Mouse (Mus musculus): Measurements from ENCODE around the gene Cog3. TPM values are rescaled to one million over a fixed set of nuclear protein-coding genes. Genes with fewer than 3 reads are reported as not detected.
A peak's percentile ranks its signal among the peaks of the same experiment; 100 is the strongest.
"Not testable (repeated sequence)": the region's sequence is repeated elsewhere in the genome, so short reads cannot be mapped to it uniquely, and the experiment has no call there.

Cog3 gene
- total RNA-seq (2021), result 10 to 100 TPM; 22.2 to 24.9 TPM

DNA sequence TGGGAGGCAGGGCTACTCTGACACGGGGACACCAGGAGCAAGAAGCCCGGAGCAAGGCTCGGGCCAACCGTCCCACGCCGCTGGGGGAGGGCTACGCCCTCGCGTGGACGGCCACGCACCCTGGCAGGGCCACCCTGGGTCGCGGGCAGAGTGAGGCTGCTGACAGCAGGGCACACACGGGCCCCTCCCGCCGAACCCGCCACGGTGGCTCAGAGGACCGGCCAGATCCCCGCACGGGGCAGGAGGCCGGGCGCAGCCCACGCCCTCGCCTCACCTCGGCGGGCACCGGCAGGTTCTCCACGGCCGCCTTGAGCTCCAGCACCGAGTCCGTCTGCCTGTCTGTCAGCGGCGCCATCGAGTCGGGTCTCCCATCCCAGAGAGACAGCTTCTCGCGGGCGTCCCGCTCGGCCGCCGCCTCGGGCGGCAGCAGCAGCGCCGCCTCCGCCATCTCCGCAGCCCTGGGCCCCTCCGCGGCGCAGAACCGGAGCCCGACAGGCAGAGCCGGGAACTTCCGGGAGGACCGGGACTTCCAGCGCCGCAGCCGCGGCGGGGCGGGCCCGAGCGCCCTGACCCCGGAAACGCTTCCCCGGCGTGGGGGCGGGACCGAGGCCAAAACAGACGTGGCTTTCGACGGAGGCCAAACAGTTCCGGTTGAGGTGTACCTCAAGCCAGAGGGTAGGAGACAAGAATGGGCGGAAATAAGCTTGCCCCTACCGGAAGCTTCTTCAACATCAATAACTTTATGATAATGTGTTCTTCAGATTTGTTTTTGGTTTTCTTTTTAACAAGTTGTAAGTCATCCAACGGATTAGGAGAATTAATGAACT lies at the start of gene Cog3:
Cog3 (minus strand) TSS at position 527 of the 827 bp plus-strand sequence.
- peak; percentile 96 to 98 for DNase-seq (ENCODE audit: low spot score in 2 of 2)
- intact Hi-C loops (cut with DNase I), result no loop called here

DNA sequence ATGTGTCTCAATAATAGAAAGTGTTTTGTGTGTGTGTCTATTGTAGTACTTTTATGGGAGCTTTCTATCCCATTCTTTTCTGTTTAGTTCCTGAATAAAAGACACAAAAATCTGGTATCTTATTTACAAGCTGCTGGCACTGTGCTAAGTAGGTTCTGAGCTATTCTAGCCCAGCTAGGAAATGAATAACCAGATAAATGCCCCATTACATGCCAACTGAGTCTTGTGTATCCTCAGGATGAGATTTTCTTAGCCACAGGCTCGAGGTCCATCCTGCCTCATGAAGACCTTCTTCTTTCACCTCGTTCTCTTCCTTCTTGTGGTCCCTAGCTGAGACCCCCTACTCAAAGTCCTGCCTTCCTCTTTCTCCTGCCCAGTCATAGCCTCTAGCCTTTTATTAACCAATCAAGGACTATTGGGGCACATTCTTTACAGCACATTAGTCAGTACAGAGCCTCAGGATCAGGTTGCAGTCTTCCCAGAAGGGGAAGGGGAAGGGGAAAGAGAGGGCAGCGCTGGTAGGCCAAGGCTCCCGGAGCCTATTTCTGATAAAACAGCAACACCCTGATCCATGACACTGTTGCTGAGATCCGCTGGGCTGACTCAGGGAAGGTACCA lies 43.6 kb upstream of the Cog3 start:
- DNase-seq (ENCODE audit: low spot score in 2 of 2), result no peak
- intact Hi-C loops (cut with DNase I), result no loop called here

DNA sequence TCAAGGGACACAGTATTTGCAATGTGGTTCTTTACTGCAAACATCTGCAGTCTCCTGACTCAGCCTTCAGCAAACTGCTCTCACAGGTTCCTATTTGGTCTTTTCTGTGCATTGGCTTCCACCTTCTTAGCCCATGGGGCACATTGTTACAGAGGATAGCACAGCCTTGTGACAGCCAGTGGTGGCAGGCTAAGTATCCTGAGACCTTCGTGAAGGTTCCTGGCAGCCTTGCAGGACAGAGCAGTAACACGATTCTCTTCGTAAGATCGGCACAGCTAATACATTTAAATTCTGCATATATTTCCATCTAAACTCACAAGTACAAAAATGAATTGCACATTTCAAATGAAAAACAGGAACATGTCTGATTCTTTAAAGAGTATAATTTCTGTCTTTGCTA lies 41.6 kb upstream of the Cog3 start:
- intact Hi-C loops (cut with DNase I), result no loop called here
- DNase-seq (ENCODE audit: low spot score in 2 of 2), result no peak

DNA sequence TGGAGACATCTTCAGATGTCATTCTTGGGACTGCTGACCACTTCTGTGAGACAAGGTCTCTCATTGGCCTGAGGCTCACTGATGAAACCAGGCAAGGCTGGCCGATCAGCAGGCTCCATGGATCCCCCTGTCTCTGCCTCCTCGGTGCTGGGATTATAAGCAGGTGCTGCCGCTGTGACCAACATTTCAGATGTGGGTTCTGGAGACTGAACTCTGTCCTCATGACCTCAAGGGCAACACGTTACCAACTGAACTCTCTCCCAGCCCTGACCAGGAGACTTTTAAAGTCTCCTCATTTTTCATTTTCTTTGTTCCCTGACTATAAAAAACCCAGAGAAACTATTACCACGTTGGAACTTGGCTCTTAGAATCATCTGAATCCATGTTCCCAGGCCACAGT lies 40.4 kb upstream of the Cog3 start:
- intact Hi-C loops (cut with DNase I), result no loop called here

DNA sequence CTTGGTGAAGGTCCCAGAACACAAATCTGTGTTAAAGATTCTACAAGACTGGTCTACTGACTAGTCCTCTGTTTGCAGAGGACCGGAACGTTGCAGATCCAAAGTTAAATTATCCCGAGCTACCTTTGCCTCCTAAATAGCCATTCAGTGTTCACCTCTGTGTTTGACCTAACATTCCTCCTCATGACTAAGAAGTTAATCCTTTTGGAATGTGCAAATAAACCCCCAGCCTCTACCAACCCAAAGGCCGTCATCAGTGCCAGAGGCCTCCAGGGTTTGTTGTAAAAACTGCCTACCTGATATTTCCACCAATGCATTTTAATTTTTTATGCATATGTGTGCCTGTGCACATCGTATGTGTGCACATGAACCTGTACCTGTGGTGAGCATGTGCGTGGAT lies 40.0 kb upstream of the Cog3 start:
- intact Hi-C loops (cut with DNase I), result no loop called here
- no peak for DNase-seq (ENCODE audit: low spot score in 2 of 2)

More for the DNA sequence above, 40.4 kb upstream of the Cog3 start:
- no peak for DNase-seq (ENCODE audit: low spot score in 2 of 2)

DNA sequence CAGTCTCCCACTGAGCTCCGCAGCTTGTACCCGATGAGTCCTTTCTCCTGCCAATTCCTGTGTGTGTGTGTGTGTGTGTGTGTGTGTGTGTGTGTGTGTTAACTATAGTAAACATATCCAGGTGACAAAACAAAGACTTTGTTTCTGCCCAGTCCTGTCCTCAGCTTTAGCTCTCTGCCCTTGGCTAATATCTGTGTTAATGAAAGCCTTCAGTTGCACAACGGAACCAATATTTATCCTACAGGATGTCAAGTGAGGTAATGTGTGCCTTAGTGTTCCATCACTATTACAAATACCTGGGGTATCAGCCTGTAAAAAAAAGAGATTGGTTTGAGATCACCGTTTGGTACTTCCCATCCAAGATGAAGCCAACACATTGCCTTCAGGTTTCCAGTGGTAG lies 38.8 kb upstream of the Cog3 start:
- intact Hi-C loops (cut with DNase I), result no loop called here
- no peak for DNase-seq (ENCODE audit: low spot score in 2 of 2)

DNA sequence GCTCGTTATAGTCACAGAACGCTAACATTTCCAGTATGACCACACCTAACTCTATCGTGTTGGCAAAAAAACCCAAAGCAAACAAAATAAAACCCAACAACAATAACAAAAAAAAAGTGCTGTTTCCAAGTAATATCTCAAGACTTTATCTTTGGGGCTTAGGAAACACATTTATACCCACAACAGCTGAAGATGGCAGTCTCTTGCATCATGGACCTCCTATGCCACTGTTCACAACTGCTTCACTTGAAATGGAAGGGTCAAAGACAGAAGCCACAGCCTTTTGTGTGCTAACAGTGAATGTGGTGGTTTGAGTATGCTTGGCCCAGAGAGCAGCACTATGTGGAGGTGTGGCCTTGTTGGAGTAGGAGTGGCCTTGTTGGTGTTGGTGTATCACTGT lies 37.1 kb upstream of the Cog3 start:
- intact Hi-C loops (cut with DNase I), result no loop called here
- DNase-seq (ENCODE audit: low spot score in 2 of 2), result no peak

DNA sequence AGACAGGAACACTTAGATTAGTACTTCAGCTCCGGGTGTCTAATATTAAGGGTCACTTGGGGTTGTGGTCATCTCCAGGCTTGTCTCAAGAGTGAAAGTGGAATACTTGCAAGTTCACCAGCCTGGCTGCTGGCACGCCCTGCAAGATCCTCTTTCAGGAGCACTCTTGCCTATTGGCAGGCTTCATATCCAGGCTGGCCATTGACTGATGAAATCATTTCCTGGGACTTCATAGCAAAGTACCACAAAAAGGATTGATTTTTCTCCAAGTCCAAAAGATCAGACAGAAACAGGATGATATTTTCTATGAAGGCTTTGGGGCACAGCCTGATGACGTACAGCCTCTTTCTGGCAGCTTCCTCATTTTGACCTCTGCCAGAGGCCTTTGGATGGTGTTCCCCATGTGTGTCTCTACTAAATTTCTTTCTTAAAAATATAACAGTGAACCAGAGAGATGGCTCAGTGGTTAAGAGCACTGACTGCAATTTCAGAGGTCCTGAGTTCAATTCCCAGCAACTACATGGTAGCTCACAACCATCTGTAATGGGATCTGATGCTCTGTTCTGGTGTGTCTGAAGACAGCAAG lies 36.2 kb upstream of the Cog3 start:
- intact Hi-C loops (cut with DNase I), result no loop called here

DNA sequence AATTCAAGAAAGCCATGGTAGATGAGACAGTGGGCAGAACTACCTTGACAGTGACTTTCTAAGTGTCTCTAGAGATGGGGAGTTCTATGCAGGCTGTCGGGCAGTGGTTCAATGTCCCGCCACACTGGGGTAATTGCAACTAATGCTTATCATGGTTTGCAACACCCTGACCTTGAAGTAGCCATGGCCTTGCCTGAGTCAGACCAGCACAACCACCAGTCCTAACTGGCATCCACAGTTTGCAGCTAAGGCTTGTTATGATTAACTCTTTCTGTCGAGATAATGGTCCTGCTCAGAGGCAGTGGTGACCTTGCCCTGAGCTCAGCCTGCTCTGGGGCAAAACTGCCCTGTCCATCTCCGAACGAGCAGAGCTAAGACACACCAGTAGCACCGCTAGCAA lies 35.0 kb upstream of the Cog3 start:
- intact Hi-C loops (cut with DNase I), result no loop called here
- DNase-seq (ENCODE audit: low spot score in 2 of 2), result no peak

More for the DNA sequence above, 36.2 kb upstream of the Cog3 start:
- no peak for DNase-seq (ENCODE audit: low spot score in 2 of 2)

DNA sequence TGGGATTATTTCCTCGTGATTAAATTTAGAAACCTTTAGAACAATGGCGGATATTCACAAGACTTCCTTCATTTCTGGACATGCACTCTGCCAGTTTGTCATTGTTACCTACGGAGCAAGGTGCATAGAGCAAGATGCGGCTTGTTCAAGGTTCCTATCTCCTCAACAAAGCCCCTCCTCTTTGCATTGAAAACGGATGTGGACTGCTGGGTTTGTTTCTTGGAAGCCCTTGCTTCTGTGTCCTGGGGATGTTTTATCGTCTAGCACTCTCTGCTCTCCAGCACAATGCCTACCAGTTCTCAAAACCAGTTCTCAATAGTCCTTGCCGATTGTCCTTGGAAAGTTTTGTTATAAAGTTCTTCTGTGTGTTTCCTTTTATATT lies 33.5 kb upstream of the Cog3 start:
- intact Hi-C loops (cut with DNase I), result loop anchor here (1.0 kb wide), 1 partner anchor 41 kb away; no protein-coding TSS in a partner anchor
- no peak for DNase-seq (ENCODE audit: low spot score in 2 of 2)

DNA sequence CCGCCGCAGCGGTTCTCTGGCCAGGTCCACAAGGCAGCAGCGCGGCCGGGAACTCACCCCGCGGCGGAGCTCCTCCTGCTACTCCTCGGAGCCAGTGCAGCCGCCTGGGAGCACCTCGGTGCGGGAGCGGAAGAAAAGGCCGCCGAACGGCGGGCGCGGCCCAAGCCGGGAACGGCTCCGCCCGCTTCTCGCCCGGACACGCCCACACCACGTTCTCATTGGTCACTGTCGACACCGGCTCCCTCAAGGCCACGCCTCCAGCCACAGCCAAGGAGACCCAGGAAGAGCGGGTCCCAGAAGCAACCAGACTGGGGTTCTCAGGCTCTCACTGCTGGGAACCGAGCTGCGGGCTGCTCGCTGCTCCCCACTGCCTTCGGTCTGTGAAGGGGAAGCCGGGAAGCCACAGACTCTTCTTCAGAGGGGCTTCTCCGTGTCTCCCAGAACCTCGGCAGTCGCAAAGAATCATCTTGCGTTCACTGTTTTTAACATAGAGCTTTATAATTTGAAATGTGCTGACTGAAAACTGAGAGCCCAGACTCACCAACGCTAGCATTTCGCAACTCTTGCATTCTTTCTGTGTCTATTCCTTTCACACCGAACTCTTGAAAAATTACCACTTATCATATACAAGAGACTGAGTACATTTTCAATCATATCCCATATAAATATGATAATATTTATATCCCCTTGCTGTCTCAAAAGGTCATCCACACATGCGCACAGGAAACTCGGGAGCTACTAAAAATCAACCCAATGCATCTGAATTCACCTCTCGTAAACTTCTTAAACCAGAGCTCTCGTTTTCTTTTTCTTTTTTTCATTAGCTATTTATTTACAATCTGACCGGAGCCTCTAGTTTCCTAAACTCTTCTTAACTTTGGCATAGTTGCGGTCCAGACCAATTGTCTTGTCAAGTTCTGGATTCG lies 32.8 kb upstream of the Cog3 start, which contains the start of gene Slc25a30:
Slc25a30 (minus strand) TSS at position 170 of the 926 bp plus-strand sequence.
- peak; percentile 96 to 98 for DNase-seq (ENCODE audit: low spot score in 2 of 2)
- intact Hi-C loops (cut with DNase I), result loop anchor here (1.0 kb wide), 1 partner anchor 41 kb away; no protein-coding TSS in a partner anchor

DNA sequence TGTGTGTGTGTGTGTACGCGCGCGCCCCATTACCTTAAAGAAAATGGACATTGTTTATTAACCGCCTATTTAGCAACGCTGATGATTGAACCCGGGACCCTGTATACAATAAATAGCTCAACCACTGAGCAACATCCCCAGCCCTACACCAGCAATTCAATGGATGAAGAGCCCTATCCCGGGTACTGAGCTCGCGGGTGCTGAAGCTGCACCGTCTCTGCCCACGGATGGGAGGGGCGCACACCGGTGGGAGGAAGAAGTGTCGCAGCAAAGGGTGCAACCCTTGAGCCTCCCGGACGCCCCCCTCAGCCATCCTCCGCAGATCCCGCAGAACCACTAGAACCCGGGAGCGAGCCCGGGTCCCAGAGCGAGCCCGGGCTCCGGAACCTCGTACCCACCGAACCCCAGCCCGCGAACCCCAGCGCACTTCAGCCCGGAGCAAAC lies 32.1 kb upstream of the Cog3 start:
- peak; percentile 57 to 58 for DNase-seq (ENCODE audit: low spot score in 2 of 2)
- intact Hi-C loops (cut with DNase I), result no loop called here

DNA sequence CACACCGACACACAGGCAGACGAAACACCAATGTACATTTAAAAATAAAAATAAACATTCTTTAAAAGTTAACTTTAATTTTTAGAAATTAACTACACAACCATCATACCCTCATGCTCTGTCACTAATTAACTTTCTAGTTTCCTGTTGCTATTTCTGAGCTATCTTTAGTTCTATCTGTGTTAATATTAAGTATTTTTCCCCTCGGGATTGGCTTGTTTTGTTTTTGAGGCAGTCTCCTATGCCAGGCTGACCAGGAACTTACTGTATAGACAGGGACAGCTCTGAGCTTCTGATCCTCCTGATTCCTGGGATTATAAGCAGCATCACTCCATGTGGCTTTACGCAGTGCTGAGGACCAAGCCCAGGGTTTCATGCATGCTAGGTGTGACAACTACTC lies 25.6 kb upstream of the Cog3 start:
- no peak for DNase-seq (ENCODE audit: low spot score in 2 of 2)
- intact Hi-C loops (cut with DNase I), result no loop called here

DNA sequence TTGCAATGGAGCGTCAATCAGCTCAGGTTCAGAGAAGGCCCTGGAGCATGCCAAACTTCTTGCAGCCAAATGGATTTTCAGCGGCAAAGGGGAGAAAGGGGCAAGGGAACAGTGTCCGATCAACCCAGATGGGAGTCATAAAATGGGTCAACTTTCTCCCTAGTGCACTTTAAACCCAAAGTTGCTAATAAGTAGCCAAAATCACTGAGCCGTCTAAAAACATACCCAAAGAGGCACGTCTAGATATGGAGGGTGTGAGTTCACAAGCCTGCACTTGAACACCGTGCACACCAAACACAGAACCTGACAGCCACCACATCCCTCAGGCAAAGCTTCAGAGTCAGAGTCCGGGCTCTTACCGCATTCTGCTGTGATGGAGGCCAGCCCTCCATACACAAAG lies 22.3 kb upstream of the Cog3 start:
- intact Hi-C loops (cut with DNase I), result no loop called here
- DNase-seq (ENCODE audit: low spot score in 2 of 2), result no peak

DNA sequence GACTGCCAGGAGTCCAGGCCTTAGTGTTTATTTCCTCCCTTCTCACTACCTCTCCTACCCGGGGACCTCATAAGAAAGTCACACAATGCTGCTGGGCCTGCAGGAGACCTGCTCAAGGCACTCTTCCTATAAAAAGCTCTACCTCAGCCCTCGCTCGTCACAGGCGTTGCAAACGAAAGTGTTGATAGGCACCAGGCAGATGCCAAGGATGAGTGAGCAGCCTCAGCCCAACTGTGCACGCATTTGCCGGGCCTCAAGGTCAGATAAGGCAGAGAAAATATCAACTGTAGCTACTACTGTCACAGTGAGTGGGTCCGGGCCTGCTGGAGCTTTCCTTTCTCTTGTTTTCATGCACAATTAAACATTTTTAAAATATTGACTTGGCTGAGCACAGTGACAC lies 19.1 kb upstream of the Cog3 start:
- intact Hi-C loops (cut with DNase I), result no loop called here
- no peak for DNase-seq (ENCODE audit: low spot score in 2 of 2)

DNA sequence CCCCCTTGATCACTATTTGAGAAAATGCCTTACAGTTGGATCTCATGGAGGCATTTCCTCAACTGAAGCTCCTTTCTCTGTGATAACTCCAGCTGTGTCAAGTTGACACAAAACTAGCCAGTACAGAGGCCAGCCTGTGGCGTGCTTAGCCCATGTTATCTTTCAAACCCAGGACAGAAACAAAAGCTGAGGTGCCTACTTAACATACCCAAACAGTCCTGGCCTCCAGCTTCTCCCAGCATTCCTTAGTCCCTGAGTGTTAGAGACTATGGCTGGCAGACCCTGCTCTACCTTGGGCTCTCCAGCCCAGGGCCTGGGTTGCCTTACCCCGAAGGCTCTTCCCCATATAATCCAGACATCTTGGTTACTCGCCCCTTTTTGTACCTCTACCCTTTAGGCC lies 18.1 kb upstream of the Cog3 start:
- intact Hi-C loops (cut with DNase I); DNase-seq (ENCODE audit: low spot score in 2 of 2): not testable (repeated sequence)

DNA sequence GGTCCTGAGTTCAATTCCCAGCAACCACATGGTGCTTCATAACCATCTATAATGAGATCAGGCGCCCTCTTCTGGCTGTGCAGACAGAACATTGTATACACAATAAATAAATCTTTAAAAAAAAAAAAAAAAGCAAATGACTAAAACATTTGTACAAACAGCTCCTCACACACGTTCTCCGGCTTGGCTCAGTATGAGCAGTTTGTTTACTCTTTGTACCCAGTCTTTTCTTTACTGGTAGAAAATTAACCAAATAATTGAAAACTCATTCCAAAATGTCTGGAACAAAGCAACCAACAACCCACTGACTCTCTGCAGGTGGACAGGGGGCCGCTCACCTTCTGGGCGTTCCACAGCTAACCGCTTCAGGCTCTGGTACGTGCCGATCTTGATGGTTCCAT lies 16.8 kb upstream of the Cog3 start:
- DNase-seq (ENCODE audit: low spot score in 2 of 2), result no peak
- intact Hi-C loops (cut with DNase I), result no loop called here

DNA sequence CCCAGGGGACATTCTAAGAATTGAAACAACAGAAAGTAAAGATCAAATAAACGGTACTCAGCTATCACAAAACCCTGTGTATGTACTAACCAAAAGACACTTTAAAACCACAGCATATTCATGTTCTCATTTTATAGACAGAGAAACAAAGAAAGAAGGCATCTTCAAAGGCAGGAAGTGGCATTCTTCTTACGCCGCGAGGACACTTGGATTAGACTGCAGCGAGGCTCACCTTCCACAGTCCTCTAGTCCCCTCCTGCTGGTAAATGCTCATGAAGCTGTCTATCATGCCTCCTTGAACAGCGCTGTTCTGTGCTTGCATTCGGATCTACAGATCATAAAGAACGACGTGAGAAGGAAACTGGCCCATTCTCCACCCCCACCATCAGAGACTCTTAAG lies 15.0 kb upstream of the Cog3 start:
- no peak for DNase-seq (ENCODE audit: low spot score in 2 of 2)
- intact Hi-C loops (cut with DNase I), result no loop called here

DNA sequence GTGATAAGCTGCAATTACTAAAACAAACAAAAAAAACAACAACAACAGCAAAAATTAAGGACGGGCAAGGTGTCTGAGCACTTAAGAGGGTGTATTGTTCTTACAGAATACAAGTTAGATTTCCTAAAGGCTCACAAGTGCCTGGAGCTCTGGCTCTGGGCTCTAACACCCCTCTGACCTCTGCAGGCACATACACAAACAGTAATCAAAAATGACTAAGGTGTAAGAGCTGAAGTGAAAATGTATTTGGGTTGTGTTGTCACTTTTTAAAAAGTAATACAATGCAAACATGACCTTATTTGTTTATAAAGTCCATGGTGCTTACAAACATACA lies 13.9 kb upstream of the Cog3 start:
- intact Hi-C loops (cut with DNase I), result no loop called here
- DNase-seq (ENCODE audit: low spot score in 2 of 2), result no peak

Data from left cerebral cortex, postnatal 25 days (tissue).